Mouse (Mus musculus) lung, adult 18-20 months (tissue): Measurements from ENCODE around the gene Cyp27b1.
"Not testable (repeated sequence)": the region's sequence is repeated elsewhere in the genome, so short reads cannot be mapped to it uniquely, and the experiment has no call there.

Experiments
- DNase-seq, 2 experiments: peaks; one replicate each; pipeline ENCODE4 v3.0.0; 2022; ENCODE audit warnings: mixed read lengths in 2 of 2

Gene Cyp27b1

DNA sequence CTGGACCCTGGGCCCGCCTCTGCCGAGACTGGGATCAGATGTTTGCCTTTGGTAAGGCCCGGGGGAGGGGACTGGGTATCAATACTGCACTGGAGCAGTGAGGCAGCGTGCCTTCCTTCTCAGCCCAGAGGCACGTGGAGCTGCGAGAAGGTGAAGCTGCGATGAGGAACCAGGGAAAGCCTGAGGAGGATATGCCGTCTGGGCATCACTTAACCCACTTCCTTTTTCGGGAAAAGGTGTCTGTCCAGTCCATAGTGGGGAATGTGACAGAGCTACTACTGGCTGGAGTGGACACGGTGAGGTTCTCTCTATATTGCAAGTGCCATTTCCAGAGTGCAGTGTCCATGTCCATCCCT, 2.0 kb downstream of the Cyp27b1 start:
- DNase-seq: no peak

DNA sequence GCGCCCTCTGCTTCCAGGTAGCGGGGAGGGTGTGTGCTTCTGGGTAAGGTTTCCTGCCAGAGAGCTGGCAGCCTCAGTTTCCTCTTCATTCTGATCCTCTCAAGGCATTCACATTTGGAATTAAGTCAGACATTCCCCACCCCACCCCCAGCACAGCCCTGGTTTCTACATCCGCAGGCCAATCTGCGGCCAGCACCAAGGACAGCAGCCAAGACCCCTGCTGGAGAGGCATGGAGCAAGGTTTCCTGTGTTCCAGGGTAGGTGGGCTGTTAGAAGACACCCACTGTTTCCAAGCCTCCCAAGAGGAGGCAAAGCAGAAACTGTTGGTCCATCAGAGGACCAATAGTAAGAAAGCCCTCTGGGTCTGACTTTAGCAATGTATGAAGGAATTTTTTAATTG, 6.6 kb downstream of the Cyp27b1 start:
- no peak for DNase-seq

DNA sequence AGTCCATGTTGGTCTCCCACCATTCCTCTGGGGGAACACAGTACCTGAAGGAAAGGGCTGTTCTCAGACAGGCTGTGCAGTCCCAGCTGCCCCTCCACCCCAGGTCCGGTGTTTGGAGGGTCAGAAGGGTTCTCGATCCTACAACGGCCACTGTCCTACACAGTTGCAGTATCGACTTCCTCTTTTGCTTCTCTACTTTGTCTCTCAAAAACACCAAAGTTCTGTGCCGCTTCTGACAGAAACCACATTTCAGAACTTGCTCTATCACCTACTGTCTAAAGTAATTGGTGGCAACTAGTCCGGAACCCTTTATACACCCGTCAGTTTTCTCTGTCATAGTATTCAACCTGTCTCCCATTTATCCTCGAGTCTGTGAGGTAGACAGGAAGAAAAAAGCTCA, 7.4 kb downstream of the Cyp27b1 start:
- no peak for DNase-seq

DNA sequence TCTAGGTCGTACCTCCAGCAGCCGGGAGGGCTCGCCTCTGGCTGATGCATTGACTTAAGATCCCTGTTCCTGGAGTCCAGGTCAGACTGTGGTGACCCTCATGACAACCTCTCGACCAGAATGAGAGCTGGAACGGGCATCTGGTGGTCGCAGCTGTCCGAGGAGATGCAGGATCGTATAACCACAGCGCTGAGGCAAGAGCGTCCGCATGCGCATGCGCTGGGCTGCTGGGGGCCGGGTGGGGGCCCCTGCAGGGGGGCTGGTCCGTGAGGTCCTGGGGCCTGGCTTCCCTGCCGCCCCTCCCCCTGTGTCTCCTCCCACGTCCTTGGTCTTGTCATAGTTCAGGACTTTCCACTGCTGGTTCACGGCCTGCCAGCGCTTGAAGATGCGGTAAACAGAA, 8.4 kb downstream of the Cyp27b1 start:
- no peak for DNase-seq

DNA sequence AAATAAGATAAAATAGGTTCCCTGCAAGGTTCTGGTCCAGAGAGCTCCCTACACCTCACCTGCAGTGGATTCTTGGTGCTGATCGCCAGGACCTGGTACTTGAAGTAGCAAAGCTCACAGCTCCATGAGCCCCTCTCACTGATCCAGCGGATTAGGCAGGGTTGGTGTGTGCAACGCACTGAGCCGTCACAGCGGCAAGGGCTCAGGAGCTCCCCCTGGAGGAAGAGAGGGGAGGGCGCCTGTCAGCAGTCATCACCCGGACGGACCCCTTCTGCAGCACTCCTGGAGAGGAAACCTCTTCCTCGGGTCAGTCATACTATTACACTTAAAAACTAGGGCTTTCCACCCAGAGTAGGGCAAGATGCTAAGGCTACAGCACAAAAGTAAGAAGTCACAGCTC, 10.1 kb downstream of the Cyp27b1 start:
- DNase-seq: peak; percentile 63 to 78

DNA sequence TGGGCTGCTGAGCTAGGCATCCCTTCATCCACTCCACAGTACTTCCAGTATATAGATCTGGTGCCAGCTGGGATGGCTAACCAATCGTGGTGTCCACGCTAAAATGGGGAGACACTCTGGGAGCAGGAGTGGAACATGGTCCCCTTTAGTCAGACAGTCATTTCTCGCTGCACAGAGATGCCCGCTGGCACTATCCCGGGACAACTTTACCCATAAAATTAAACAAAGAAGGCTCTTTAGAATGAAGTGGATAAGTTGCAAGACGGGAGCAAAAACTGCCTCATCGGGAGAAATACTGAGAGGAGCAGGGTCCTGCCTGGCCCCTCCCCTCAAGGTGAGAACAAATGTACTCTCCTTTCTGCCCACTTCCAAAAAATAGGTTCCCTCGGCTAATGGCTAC, 10.7 kb downstream of the Cyp27b1 start:
- no peak for DNase-seq

DNA sequence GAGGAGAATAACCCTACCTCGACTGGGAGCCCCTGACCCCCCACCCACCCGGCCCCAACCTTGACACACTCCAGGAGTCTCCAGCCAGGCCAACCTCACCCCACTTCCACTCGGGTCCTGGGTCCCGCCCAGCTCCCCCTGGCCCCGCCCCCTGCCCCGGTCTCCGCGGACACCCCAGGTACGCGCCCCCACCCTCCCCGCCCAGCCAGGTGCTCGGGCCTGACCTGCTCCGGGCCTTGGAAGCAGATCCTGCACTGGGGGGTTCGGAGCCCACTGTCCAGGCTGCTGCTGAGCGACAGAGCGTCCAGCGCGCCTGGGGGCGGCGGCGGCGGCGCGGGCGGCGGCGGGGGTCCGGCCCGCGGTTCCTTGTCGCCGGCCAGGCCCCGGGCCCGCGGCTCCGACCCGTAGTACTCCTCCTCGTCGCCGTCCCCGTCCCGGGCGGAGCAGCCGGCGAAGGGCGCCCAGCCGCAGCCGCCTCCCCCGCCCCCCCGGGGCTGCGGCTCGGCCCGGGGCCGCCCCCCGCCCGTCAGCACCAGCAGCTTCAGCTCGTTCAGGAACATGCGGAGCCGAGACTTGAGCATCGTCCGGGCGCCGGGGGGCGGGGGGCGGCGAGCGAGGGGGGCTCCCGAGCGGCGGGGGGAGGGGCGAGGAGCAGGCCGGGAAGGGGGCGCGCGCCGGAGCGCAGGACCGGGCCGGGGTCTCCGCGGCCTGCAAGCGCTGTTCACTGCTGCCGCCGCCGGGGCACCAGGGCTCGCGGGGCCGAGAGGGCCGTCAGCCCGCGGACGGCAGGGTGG, 11.3 kb downstream of the Cyp27b1 start:
- DNase-seq: no peak

DNA sequence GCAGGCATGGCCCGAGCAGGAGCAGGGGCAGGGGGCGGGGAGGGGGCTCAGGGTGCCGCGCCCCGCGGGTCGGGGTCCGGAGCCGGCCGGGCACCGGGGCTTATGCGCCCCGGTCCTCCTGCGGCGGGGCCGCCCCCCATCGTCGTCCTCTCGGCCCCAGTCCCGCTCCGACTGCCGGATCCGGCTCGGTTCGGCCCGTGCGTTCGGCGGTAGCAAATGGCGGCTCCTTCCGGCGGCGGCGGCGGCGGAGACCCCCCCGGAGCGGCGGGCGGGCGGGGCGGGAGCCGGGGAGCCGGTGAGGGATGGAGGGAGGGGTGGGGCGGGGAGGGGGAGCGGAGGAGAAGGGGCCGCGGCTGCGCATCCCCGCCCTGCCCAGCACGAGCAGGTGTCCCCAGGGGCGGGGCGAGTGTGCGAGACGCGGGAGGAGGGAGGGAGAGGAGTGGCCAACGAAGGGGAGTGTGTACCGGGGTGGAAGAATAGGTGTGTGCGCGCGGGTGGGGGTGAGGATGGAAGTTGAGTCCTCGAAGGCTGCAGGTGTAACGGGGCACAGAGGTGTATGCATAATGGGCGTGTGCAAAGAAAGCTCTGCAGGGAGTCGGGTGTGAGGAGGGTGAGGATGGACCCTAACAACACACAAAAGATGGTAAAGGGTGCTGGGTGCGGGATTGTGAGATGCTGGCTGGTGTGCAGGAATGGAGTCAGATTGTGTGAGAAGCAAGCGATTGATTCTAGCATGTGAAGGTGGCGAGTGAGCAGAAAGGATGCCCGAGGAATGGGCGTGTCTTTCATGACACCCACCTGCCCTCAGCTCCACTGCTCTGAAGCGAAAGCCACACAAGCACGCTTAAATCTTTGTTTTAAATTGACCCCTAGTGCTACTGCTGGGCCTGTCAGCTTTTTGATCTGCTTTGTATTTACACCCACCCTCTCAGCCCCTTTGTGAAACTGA, 12.2 kb downstream of the Cyp27b1 start, which contains the start of gene March9:
Gene March9, minus strand, starts transcription at position 217 of the 949 bp plus-strand sequence.
- DNase-seq: peak; percentile 90 to 91

DNA sequence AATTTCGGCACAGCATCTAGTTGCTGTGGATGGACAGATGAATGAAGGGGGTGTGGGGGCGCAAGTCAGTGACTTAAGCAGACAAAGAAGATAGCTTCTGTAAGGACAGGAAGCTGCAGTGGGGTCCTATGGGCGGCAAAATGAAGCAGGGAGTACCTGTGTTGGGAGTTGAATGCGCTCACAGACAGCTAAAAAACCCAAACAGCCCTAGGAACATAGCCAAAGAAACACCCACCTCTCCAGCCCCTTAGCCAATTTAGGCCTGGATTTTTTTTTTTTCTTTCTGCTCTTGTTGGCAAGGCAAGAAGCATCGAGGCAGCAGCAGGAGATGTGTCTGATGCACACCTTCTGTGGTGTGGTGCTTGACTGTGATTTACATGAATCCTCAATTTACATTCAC, 13.0 kb downstream of the Cyp27b1 start:
- DNase-seq: no peak

DNA sequence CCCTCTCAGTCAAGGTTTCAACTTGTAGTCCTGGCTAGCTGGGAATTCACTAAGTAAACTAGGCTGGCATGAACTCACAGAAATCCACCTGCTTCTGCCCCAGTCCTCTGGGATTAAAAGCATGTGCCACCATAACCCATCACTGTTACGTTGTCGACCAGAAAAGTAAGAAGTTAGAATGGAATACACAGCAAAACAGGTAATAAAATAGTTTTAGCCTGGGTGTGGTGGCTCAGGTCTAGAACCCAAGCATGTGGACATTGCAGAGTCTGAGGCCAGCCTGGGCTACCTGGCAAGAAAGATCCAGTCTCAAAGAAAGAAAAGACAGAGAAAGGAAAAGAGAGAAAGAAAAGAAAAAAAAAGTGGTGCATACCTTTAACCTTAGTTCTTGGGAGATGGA, 13.5 kb downstream of the Cyp27b1 start:
- DNase-seq: no peak

DNA sequence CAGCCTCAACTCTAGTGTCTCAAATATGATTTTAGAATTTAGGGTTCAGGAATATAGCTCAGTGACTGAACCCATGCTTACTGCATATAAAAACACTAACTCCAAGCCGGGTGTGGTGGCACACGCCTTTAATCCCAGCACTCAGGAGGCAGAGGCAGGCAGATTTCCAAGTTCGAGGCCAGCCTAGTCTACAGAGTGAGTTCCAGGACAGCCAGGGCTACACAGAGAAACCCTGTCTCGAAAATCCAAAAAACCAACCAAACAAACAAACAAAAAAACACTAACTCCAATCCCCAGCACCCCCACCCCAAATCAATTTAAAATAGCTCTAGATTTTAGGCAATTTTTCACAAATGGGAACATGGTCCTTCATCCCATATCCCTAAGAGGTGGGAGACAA, 14.1 kb downstream of the Cyp27b1 start:
- not testable (repeated sequence) for DNase-seq

DNA sequence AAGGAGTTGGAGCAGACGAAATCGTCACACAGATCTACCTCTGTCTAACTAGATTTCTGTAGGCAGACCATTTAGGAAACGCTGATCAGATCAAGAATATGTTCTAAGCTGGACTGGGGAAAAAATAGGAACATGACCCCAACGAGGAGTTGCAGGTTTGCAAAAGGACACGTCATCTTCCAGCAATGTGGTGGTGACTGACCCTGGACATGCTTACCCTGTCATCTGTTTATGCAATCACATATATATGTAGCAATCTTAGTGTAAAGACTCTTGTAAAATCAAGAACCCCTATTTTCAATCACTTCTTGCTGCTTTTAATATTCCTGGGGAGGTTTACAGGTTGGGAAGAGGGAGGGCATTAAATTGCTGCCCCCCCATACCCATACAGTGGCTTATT, 14.5 kb downstream of the Cyp27b1 start:
- DNase-seq: no peak

DNA sequence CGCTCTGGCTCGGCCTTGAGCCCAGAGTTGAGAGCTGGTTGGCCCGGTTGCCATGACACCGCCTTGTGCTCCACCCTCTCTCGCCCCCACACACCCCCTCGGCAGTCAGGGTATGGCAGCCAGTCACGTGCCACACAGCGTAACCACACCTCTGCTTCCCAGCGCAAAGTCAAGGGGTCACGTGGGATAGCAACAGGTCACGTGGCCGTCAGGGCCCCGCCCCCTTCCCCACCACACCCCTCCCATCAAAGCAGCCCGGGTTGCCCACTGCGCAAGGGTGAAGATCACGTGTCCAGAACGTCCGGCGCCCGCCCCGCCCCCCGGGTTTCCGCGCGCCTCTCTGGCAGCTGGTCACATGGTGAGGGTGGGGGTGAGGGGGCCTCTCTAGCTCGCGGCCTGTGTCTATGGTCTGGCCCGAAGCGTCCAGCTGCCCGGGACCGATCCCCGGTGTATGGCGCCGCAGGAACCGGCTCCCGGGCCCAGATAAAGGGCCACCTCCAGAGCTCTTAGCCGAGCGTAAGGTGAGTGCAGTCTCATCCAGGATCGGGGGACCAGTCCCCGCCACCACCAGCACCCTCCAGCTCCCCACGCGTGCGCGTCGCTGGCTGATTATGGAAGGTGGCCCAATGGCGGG, 15.3 kb downstream of the Cyp27b1 start, which contains the start of gene Cdk4:
Gene Cdk4, plus strand, starts transcription at position 296 of the 634 bp plus-strand sequence.
- peak; percentile 98 for DNase-seq

DNA sequence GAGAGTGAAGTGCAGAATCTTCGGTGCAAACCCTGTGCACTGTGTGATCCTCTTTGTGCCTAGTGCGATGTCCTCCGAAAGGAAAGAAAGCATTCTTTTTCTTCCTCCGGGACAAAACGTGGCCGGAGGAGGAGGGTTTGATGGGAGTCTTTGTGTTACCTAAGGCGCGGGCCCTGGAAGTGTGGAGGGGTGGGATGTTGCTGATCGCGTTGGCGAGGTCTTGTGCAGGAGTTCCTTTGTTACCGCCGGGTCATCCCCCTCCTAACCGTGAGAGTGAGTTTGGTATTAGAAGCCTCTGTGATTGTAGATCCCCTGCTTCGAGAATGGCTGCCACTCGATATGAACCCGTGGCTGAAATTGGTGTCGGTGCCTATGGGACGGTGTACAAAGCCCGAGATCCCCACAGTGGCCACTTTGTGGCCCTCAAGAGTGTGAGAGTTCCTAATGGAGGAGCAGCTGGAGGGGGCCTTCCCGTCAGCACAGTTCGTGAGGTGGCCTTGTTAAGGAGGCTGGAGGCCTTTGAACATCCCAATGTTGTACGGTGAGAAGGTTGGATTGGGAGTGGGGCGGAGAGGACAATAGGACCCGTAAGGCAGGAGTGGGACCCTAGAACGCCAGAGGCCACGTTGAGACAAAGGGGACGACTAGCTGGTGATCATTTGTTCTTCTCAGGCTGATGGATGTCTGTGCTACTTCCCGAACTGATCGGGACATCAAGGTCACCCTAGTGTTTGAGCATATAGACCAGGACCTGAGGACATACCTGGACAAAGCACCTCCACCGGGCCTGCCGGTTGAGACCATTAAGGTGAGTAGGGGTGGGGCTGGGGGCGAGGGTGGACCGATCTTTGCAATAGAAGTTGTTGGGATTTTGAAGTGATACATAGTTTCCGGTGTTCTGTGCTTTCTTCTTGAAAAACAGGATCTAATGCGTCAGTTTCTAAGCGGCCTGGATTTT, 16.1 kb downstream of the Cyp27b1 start:
- DNase-seq: no peak

DNA sequence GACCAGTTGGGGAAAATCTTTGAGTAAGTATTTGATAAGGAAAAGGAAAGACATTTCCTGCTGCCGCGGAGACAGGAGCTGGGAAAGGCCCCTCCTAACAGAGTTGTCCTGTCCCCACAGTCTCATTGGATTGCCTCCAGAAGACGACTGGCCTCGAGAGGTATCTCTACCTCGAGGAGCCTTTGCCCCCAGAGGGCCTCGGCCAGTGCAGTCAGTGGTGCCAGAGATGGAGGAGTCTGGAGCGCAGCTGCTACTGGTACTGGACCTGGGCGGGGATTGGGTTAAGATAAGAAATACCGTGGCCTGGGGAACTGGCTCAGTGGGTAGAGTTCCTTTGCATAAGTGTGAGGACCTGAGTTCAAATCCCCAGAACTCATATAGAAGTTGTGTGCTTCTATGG, 17.9 kb downstream of the Cyp27b1 start:
- no peak for DNase-seq

DNA sequence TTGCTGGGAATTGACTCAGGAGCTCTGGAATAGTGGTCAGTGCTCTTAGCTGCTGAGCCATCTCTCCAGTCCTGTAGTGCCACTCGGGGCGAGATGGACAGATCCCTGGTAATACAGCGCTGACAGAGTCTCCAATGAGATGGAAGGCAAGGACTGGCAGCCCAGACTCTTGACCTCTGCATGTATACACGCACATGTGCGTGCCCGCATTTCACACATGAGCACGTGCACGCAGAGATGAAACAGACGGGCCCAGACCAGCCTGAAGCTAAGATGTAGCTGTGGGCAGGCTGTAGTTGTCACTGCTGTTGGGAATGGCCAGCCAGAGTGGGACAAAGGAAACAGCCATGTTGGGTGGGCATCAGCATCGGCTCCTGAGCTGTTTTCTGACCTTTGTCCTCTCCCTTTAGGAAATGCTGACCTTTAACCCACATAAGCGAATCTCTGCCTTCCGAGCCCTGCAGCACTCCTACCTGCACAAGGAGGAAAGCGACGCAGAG, 18.5 kb downstream of the Cyp27b1 start:
- no peak for DNase-seq

DNA sequence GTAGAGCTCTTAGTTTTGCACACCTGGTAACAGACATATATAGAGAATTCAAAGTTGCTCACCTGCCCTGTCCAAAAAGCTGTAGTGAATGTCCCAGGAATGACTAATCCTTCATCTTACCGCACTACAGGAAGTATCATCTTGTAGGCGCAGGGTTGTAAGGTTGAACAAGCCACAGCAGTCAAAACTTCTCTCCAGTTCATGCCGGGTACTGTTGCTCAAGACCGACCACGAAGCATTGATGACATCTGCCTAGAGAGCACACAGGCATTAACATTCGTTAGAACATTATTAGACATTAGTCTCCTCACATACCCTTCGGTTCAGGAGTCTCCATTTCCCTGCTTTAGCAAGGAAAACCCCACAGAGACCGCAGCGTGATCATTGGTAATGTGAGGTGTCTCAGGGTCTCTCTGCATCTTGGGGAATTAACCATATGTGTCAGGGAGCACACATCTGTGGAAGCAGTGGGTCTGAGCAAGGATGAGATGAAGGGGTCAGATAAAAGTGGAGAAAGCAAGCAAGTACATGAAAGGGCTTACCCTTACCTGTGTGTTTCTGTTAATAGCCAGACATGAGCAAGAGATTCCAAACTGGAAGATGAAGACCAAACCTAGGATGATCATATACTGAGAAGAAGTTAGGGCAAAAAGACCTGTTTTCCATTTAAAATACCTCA, 20.4 kb downstream of the Cyp27b1 start:
- no peak for DNase-seq

DNA sequence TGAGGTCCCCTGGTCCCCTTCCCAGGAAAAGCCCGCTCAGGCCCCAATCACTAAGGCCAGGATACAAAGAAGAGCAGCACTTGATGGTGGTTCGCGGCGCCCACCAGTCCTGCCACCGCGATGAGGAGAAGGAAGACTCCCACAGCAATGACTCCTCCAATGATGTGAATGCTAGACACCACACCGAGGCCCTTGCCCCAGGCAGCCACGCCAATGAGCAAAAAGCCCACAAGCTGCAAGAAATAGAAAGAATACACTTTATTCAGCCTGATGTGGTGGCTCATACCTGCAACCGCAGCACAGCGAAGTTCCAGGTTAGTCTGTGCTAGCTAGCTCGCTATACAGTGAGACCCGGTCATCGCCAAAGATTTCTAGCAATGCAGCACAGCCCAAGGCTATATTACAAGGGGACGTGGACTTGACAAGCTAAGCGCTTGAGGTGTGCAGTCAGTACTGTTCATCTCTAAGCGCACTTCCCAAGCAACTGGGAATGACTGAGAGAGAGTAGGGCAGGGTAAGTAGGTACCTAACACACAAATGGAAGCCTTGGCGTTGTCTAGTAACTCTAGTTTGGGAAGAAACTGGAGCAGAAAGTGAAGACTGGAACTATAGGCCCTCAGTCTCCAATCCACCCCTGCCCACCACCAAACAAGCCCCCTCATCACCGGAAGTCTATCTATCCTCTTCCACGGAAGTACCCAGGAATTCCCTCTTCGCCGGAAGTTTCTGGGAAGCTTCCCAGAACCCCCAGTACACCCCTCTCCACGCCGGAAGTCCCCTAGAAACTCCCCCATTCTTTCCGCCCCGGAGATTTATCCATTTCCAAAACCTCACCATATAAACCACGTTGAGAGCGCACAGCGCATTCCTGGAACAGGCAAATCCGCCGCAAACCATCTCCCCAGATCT, 21.5 kb downstream of the Cyp27b1 start:
- no peak for DNase-seq

DNA sequence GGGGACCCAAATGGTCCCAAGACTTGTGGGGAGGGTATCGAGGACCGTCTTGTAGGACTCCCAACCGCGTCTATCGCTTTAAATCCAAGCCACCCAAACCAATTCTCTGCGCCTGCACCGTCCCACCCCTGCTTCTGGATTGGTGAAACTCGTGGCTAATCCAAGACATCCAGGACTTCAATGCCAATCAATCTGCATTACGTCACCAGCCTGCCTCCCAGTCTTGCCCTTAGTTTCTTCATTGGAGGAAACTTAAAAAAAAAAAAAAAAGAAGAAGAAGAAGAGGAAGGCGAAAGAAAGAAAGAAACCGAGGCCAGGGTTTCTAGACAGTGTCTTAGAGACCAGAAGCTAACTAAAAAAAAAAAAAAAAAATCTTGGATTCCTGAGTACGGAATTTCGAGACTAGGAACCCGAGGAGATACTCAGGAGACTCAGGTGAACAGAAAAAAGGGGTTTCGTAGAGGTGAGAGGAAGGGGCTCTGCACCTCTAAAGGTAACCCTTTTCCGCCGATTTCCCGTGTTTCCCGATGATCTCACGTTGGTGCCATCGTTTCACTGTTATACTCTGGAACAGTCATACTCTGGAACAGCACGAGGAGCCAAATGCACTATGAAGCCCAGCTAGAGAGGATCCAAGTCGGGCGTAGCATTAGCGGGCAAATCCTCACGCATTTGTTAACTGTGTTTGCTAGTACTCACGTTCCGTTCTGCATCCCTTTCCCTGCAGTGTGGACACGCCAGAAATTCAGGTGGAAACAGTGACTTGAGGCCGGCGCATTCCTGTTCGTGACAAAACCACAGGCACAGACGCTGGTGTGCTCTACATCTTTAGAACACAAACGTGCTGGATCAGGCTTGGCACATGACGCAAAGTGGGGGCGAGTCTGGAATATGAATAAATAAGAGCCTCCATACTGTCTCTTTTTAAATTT, 22.4 kb downstream of the Cyp27b1 start, which contains the start of gene Tspan31:
Gene Tspan31, minus strand, starts transcription at position 75 of the 932 bp plus-strand sequence.
- DNase-seq: peak; percentile 94 to 96
